Mouse (Mus musculus) left cerebral cortex, adult 11 months (tissue): ENCODE data around the gene Snx29.

Experiments
- DNase-seq: peaks from one replicate; pipeline ENCODE4 v3.0.0; 2022; ENCODE audit warnings: low spot score

Gene Snx29

DNA sequence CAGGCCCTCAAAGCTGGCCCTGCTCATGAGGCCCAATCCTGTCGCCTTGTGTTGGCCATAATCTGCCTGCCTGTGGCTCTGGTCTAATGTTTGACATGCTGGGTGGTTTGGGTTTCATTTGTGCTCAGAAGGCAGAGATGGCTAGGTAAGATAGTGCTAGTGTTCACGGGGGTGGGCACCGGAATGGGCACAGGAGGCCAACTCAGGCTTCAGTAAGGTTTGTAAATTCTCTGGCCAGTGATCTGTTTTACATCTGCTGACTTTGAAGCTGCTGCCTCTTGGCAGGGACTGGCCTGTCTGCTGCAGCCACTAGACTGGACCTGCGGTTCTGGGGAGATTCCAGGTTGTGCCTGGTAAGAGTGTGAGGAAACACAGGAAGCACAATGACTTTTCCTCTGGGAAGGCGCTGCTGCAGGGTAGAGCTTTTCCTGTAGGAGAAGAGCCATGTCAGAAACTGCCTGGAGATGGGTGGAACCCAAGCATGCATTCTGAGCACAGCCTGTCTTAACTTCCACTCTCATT is 408.4 kb downstream of the Snx29 start:
- no peak for DNase-seq

GRCm38 (mm10) chr16:11738341-11738740 is 415.6 kb downstream of the Snx29 start:
- no peak for DNase-seq

GRCm38 (mm10) chr16:11741951-11742350 is 419.2 kb downstream of the Snx29 start:
- DNase-seq: no peak

- no peak for DNase-seq
These were observed 419.6 kb downstream of the Snx29 start for GRCm38 (mm10) chr16:11742351-11742750.

GRCm38 (mm10) chr16:11743013-11743412 is 420.3 kb downstream of the Snx29 start:
- no peak for DNase-seq

DNA sequence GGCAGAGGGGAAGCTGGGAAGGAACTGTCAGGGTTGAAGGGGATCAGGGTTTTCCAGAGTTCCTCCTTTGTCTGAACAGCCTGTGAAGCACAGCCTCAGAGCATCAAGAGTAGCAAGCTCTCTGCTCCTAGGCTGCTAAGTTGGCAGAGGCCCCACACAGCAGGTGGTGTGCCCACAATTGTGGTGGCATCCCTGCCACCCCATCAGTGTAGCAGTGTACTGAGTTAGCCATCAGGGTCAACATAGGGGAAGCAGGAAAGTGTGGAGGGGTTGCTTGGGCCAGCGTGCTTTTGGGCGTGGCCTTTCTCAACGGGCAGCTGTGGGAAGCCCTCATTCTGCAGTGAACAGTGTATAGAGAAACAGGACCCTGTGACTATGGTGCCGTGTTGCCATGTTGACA is 421.0 kb downstream of the Snx29 start:
- no peak for DNase-seq

DNA sequence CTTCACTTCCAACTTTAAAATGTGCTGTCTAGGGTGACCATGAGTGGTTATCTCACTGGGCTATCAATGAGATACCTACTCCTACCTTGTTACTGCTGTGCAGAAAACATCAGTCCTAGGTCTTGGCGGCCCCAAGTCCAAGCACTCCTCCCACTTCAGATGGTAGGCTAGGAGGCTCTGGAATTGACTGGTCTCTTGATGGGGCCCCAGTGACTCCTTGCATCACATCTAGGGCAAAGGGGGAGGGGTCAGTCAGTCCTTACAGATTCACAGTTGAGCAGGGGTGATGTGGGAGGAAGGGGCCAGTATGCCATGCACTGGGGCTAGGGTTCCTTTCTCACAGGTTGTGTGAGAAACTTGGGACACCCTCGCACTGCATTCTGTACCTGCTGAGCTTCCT is 423.3 kb downstream of the Snx29 start:
- DNase-seq: no peak

- DNase-seq: no peak
These were observed 425.2 kb downstream of the Snx29 start for GRCm38 (mm10) chr16:11747867-11748266.

GRCm38 (mm10) chr16:11749111-11749510 is 426.4 kb downstream of the Snx29 start:
- no peak for DNase-seq

- DNase-seq: no peak
These were observed 427.9 kb downstream of the Snx29 start for GRCm38 (mm10) chr16:11750605-11751004.

GRCm38 (mm10) chr16:11752557-11752956 is 429.8 kb downstream of the Snx29 start:
- no peak for DNase-seq

GRCm38 (mm10) chr16:11753466-11753865 is 430.8 kb downstream of the Snx29 start:
- DNase-seq: no peak

- no peak for DNase-seq
These were observed 431.4 kb downstream of the Snx29 start for GRCm38 (mm10) chr16:11754136-11754535.

- no peak for DNase-seq
These were observed 432.8 kb downstream of the Snx29 start for GRCm38 (mm10) chr16:11755281-11756066.

DNA sequence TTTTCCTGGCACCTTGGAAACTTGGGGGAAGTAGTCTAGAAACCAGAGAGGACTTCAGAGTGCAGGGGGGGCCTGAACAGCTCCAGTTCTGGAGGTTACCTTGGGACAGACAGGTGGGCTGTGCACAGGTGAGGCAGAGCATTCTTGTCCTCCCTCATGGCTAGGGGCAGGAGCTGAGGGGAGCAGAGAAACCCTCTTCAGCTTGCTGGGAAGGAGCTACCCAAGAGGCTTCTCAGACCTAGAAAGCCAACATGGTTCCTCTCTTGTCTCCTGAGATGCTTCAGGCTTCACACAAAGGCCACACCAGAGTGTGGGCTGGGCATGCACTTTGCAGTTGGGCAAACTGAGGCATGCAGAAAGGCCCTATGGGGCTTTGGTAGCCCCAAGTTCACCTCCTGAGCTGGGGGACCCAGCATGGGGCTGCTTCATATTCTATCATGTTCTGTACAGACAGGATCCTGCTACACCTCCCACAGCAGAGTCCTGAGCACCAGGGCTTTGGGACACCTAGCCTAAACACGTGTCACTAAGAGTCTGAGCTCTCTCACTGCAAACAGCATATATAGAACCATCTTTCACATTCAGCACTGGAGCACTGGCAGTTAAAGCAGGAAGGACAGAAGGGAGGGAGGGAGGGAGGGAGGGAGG is 434.0 kb downstream of the Snx29 start:
- no peak for DNase-seq

DNA sequence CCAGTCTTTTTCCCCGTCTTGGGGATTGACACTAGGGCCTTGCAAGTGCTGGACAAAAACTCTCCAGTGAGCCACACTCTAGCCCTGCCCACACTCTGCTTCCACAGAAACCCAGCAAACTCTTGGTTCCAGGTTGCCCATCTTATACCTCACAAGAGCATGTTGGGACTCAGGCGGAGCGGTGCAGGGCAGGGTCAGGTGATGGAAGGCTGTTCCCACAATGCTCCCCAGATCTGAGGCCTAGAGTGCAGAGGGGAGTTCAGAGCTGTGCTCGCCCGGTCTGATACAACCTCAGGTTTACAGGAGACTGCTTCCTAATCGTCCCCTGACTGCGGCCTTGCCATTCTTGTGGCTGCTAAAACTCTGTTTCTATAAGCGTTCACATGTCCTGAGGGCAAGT is 434.8 kb downstream of the Snx29 start:
- no peak for DNase-seq

- DNase-seq: no peak
These were observed 435.2 kb downstream of the Snx29 start for GRCm38 (mm10) chr16:11757951-11758350.

DNA sequence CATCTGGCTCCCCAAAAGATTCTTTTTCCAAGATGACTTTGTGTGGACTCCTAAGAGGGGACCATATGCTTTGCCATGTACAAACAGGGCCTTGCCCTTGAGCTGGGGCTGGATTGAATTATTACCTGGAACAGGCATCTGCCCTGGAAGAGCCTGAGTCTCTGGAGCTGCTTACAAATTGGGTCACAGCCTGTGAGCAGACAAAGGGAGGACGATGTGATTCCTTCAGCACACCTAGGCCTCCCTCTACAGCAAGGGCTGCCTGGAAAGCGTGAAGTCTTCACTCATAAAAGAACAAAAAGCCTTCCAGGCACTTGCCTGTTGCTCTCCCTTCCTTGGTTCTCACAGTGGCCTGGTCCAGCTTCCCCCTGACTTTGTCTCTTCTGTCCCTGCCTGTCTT is 449.6 kb downstream of the Snx29 start:
- no peak for DNase-seq

DNA sequence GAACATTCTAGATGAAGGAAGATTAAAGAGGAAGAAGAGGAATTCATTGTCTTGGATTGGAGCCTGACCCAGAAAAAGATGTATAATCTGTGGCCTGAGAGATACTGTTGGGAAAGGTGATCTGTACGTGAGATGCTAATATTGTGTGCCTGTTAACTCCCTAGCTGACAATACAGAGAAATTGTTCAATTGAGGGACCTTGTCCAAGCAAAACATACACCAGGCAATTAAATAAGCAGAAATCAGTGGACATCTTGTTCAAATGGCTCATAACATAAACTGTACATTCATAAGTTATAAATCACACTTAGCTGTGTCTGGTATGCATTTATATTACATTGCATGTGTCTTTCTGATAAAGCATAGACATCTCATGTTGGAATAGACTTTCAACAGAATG is 451.6 kb downstream of the Snx29 start:
- DNase-seq: no peak

- DNase-seq: no peak
These were observed 453.8 kb downstream of the Snx29 start for GRCm38 (mm10) chr16:11776528-11776927.

- DNase-seq: no peak
These were observed 455.5 kb downstream of the Snx29 start for GRCm38 (mm10) chr16:11778191-11778590.

DNA sequence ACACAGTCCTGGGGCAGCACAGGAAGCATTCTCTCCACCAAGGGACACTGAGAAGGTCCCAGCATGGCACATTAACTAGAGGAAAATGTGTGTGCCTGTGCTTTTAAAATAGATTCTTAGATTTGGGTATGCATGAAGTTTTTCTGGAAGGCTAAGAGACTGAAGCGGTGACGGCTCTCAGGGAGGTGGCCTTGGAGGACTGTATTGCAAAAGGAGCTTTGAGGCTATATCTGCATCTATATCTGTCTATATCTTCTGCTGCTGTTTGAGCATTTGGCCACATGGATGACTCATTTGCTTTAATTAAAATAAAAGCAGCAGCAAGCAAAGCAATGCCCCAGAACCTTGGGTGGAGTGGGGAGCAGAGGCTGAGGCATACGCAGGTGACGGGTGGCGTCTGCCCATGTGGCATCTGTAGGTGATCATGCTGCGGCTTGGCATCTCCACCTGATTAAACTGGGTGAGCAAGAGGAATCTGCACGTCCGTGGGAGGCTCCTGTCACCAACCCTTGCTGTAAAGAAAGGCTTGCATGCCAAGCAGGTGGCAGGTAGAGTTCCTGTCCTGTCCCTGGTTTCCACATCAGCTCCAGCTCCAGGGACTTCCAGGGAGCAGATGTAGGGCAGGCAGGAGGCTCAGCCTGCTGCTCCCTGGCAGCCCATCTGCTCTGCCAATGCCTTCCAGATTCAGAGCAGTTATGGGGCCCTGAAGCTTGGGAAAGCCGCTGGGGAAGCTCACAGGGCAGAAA is 456.2 kb downstream of the Snx29 start:
- peak; percentile 36 for DNase-seq

- DNase-seq: no peak
These were observed 459.4 kb downstream of the Snx29 start for GRCm38 (mm10) chr16:11782082-11782481.
